In genomic region chr14:48224861-48225300, GRCm38 (mm10) we compare ENCODE assay signal across 12 mouse cellular contexts.
DNase-seq lines count a peak whose midpoint lies in the region; ATAC-seq lines count a peak whose summit lies in the region.
"Had no signal": no experiment of that assay in that cellular context is flagged by ENCODE, and none has a peak within 500 bp of the region (broad histone marks: within the 10 kb centered on the region; RNA-seq: fewer than 3 reads in every experiment).

No protein-coding gene starts in this region.

- no peak for DNase-seq in embryonic facial prominence, embryonic 11.5 days (ENCODE audit: low spot score)
- DNase-seq in embryonic facial prominence, embryonic 10.5 days (ENCODE audit: low spot score) = no peak
- DNase-seq in limb, embryonic 10.5 days (ENCODE audit: low spot score) = no peak
- peak; percentile 93 for DNase-seq in brain, adult 2 months (ENCODE audit: low read depth, low spot score)
- no peak for DNase-seq in gastrocnemius, adult 18-20 months (ENCODE audit: low spot score)
- DNase-seq in left cerebral cortex, postnatal 4 days = no peak
- DNase-seq: gastrocnemius, postnatal 10 days; heart, postnatal 36 days; lung, postnatal 36 days had no signal

- no peak overlapping the region for H3K27ac ChIP-seq in embryonic facial prominence, embryonic 11.5 days (replicated peaks; ENCODE audit: low read depth, low read length)
- H3K27ac ChIP-seq in embryonic facial prominence, embryonic 10.5 days (replicated peaks) = no peak overlapping the region
- H3K27ac ChIP-seq in limb, embryonic 12.5 days = 0 out of 2 replicates have a peak overlapping the region, but pooled peaks have one; percentile 2
- H3K27ac ChIP-seq in limb, embryonic 10.5 days = no peak overlapping the region

- H3K36me3 ChIP-seq in embryonic facial prominence, embryonic 11.5 days (replicated peaks; ENCODE audit: control insufficient read depth, insufficient read depth, low read depth, low read length) = no peaks in the 10 kb centered on the region
- peaks cover 14% of the 10 kb centered on the region for H3K36me3 ChIP-seq in embryonic facial prominence, embryonic 10.5 days (replicated peaks)
- H3K36me3 ChIP-seq in limb, embryonic 12.5 days = peaks cover 7% of the 10 kb centered on the region; the same call in 1 of the 2 replicates
- H3K36me3 ChIP-seq in limb, embryonic 10.5 days = no peaks in the 10 kb centered on the region; the same call in 1 of the 2 replicates

- 47% methylated on average over 5 of the region's 5 CpGs for WGBS in embryonic facial prominence, embryonic 11.5 days
- whole genome bisulfite sequencing in embryonic facial prominence, embryonic 10.5 days = 45% methylated on average over 5 of the region's 5 CpGs
- 58% methylated on average over 5 of the region's 5 CpGs for WGBS in limb, embryonic 12.5 days
- 57% methylated on average over 5 of the region's 5 CpGs for WGBS in limb, embryonic 10.5 days

- no peak overlapping the region for H3K4me2 ChIP-seq in embryonic facial prominence, embryonic 11.5 days (ENCODE audit: low read depth, low read length)
- H3K4me2 ChIP-seq in limb, embryonic 12.5 days = no peak overlapping the region

- H3K4me3 ChIP-seq in embryonic facial prominence, embryonic 11.5 days (ENCODE audit: low read depth, low read length) = no peak overlapping the region
- H3K4me3 ChIP-seq in embryonic facial prominence, embryonic 10.5 days = no peak overlapping the region
- no peak overlapping the region for H3K4me3 ChIP-seq in limb, embryonic 12.5 days (replicated peaks)
- H3K4me3 ChIP-seq in limb, embryonic 10.5 days = no peak overlapping the region

- peak; percentile 52; the same call in 1 of the 2 replicates for ATAC-seq in embryonic facial prominence, embryonic 11.5 days (replicated peaks; ENCODE audit: insufficient number of reproducible peaks, low FRiP score, low TSS enrichment, low read depth)
- no peak for ATAC-seq in limb, embryonic 12.5 days (ENCODE audit: insufficient number of reproducible peaks, insufficient read depth, low FRiP score, low TSS enrichment, low read depth)
- ATAC-seq in megakaryocyte progenitor cell, adult 5-6 weeks (replicated peaks; ENCODE audit: poor library complexity) = 0 out of 2 replicates have a peak, but pooled peaks have one; percentile 14
- ATAC-seq: activated CD4-positive, CD25-positive, alpha-beta regulatory T cell, adult 4 months had no signal

- no peaks in the 10 kb centered on the region for H3K4me1 ChIP-seq in embryonic facial prominence, embryonic 11.5 days (ENCODE audit: control insufficient read depth, insufficient read depth, low read length)
- peaks cover 10% of the 10 kb centered on the region for H3K4me1 ChIP-seq in embryonic facial prominence, embryonic 10.5 days
- H3K4me1 ChIP-seq in limb, embryonic 12.5 days (replicated peaks) = peaks cover 11% of the 10 kb centered on the region; the same call in 1 of the 2 replicates
- peaks cover 12% of the 10 kb centered on the region; the same call in 1 of the 2 replicates for H3K4me1 ChIP-seq in limb, embryonic 10.5 days

- H3K9me3 ChIP-seq in embryonic facial prominence, embryonic 11.5 days (replicated peaks; ENCODE audit: control insufficient read depth, low read length) = no peaks in the 10 kb centered on the region
- H3K9me3 ChIP-seq in embryonic facial prominence, embryonic 10.5 days = no peaks in the 10 kb centered on the region
- no peaks in the 10 kb centered on the region for H3K9me3 ChIP-seq in limb, embryonic 12.5 days
- no peaks in the 10 kb centered on the region for H3K9me3 ChIP-seq in limb, embryonic 10.5 days (replicated peaks)

- H3K27me3 ChIP-seq in embryonic facial prominence, embryonic 11.5 days (ENCODE audit: control insufficient read depth, insufficient read depth, low read length) = no peaks in the 10 kb centered on the region
- H3K27me3 ChIP-seq in embryonic facial prominence, embryonic 10.5 days (replicated peaks; ENCODE audit: low read depth, poor library complexity, severe bottlenecking) = no peaks in the 10 kb centered on the region
- H3K27me3 ChIP-seq in limb, embryonic 12.5 days = no peaks in the 10 kb centered on the region
- no peaks in the 10 kb centered on the region for H3K27me3 ChIP-seq in limb, embryonic 10.5 days (ENCODE audit: low read depth, poor library complexity, severe bottlenecking)

- intact Hi-C loops in left cerebral cortex, postnatal 4 days (cut with DNase I) = no loop called here

- no peak overlapping the region for H3K9ac ChIP-seq in embryonic facial prominence, embryonic 11.5 days (replicated peaks; ENCODE audit: low read length)
- no peak overlapping the region for H3K9ac ChIP-seq in limb, embryonic 12.5 days (replicated peaks)
